Mouse (Mus musculus) MN1 (cell line): Measurements from ENCODE around the gene Sarm1.

Experiments
- DNase-seq: peaks from one replicate; pipeline ENCODE4 v3.0.0-alpha.2; 2016; ENCODE audit warnings: low spot score

Sarm1 gene

GRCm38 (mm10) chr11:78463286-78464036 lies 34.1 kb downstream of the Sarm1 start:
- no peak for DNase-seq

- no peak for DNase-seq
Observed at GRCm38 (mm10) chr11:78462669-78463068, 34.9 kb downstream of the Sarm1 start.

- DNase-seq: peak; percentile 10
Observed at GRCm38 (mm10) chr11:78461894-78462293, 35.7 kb downstream of the Sarm1 start.

GRCm38 (mm10) chr11:78458740-78459139 lies 38.8 kb downstream of the Sarm1 start:
- no peak for DNase-seq

- DNase-seq: peak; percentile 55
Observed at GRCm38 (mm10) chr11:78455308-78455707, 42.2 kb downstream of the Sarm1 start.

- peak; percentile 77 for DNase-seq
Observed at GRCm38 (mm10) chr11:78454276-78454675, 43.3 kb downstream of the Sarm1 start.

GRCm38 (mm10) chr11:78453675-78454074 lies 43.9 kb downstream of the Sarm1 start:
- DNase-seq: peak; percentile 70

GRCm38 (mm10) chr11:78450337-78450736 lies 47.2 kb downstream of the Sarm1 start:
- no peak for DNase-seq

GRCm38 (mm10) chr11:78448242-78448641 lies 49.3 kb downstream of the Sarm1 start:
- no peak for DNase-seq

- peak; percentile 54 for DNase-seq
Observed at GRCm38 (mm10) chr11:78447168-78447567, 50.4 kb downstream of the Sarm1 start.

GRCm38 (mm10) chr11:78443115-78443514 lies 54.4 kb downstream of the Sarm1 start:
- no peak for DNase-seq

- DNase-seq: no peak
Observed at GRCm38 (mm10) chr11:78438399-78438930, 59.1 kb downstream of the Sarm1 start.

- no peak for DNase-seq
Observed at GRCm38 (mm10) chr11:78437182-78437581, 60.4 kb downstream of the Sarm1 start.

GRCm38 (mm10) chr11:78435776-78436349 lies 61.7 kb downstream of the Sarm1 start:
- no peak for DNase-seq

GRCm38 (mm10) chr11:78434052-78434451 lies 63.5 kb downstream of the Sarm1 start:
- DNase-seq: no peak

GRCm38 (mm10) chr11:78431176-78431575 lies 66.4 kb downstream of the Sarm1 start:
- no peak for DNase-seq

GRCm38 (mm10) chr11:78430195-78430878 lies 67.2 kb downstream of the Sarm1 start:
- DNase-seq: no peak

- DNase-seq: no peak
Observed at GRCm38 (mm10) chr11:78428309-78428708, 69.2 kb downstream of the Sarm1 start.

- DNase-seq: no peak
Observed at GRCm38 (mm10) chr11:78427655-78428054, 69.9 kb downstream of the Sarm1 start.

- no peak for DNase-seq
Observed at GRCm38 (mm10) chr11:78425572-78425971, 72.0 kb downstream of the Sarm1 start.

GRCm38 (mm10) chr11:78424352-78424751 lies 73.2 kb downstream of the Sarm1 start:
- no peak for DNase-seq
